In genomic region chr19:36904211-36905007, GRCm38 (mm10) we compare ENCODE assay signal across 9 mouse cellular contexts. TPM values are rescaled to one million over a fixed set of nuclear protein-coding genes. Genes with fewer than 3 reads are reported as not detected.
A peak's percentile ranks its signal among the peaks of the same experiment; 100 is the strongest.
DNase-seq lines count a peak whose midpoint lies in the region; ATAC-seq lines count a peak whose summit lies in the region.
"Had no signal": no experiment of that assay in that cellular context is flagged by ENCODE, and none has a peak within 500 bp of the region (broad histone marks: within the 10 kb centered on the region; RNA-seq: fewer than 3 reads in every experiment).

No protein-coding gene starts in this region.

- H3K9me3 ChIP-seq in embryonic facial prominence, embryonic 14.5 days (ENCODE audit: control insufficient read depth, low read length): no peaks in the 10 kb centered on the region
- no peaks in the 10 kb centered on the region for H3K9me3 ChIP-seq in hindbrain, embryonic 11.5 days (ENCODE audit: control insufficient read depth, low read length)
- no peaks in the 10 kb centered on the region for H3K9me3 ChIP-seq in midbrain, embryonic 13.5 days
- H3K9me3 ChIP-seq: G1E had no signal

- H3K4me3 ChIP-seq in embryonic facial prominence, embryonic 14.5 days (ENCODE audit: low read depth, low read length): peak overlapping the region; percentile 58
- peak overlapping the region; percentile 36 for H3K4me3 ChIP-seq in hindbrain, embryonic 11.5 days (ENCODE audit: low read depth, low read length)
- H3K4me3 ChIP-seq in midbrain, embryonic 13.5 days (replicated peaks): peak overlapping the region; percentile 48

- H3K9ac ChIP-seq in embryonic facial prominence, embryonic 14.5 days (ENCODE audit: low read depth, low read length): peak overlapping the region; percentile 72
- peak overlapping the region; percentile 48 for H3K9ac ChIP-seq in hindbrain, embryonic 11.5 days (ENCODE audit: low read depth, low read length)
- H3K9ac ChIP-seq in midbrain, embryonic 13.5 days (replicated peaks): peak overlapping the region; percentile 67

- peak; percentile 19 to 25 for DNase-seq in gastrocnemius, postnatal 4 days (ENCODE audit: low spot score in 2 of 2)
- no peak for DNase-seq in gastrocnemius, postnatal 36 days
- peak; percentile 68 for DNase-seq in adrenal gland, postnatal 10 days
- DNase-seq in embryonic facial prominence, embryonic 14.5 days (ENCODE audit: low spot score): peak; percentile 75
- DNase-seq in hindbrain, embryonic 11.5 days (ENCODE audit: low spot score): peak; percentile 88
- DNase-seq in left cerebral cortex, postnatal 4 days: peak; percentile 74

- no peaks in the 10 kb centered on the region for H3K36me3 ChIP-seq in embryonic facial prominence, embryonic 14.5 days (ENCODE audit: control insufficient read depth, insufficient read depth, low read length)
- no peaks in the 10 kb centered on the region for H3K36me3 ChIP-seq in hindbrain, embryonic 11.5 days (ENCODE audit: control insufficient read depth, insufficient read depth, low read length)
- no peaks in the 10 kb centered on the region for H3K36me3 ChIP-seq in midbrain, embryonic 13.5 days
- H3K36me3 ChIP-seq: G1E had no signal

- H3K4me1 ChIP-seq in embryonic facial prominence, embryonic 14.5 days (ENCODE audit: control insufficient read depth, insufficient read depth, low read length): 0 out of 2 replicates have a peak, but pooled peaks cover 5% of the 10 kb centered on the region
- no peaks in the 10 kb centered on the region for H3K4me1 ChIP-seq in hindbrain, embryonic 11.5 days (replicated peaks; ENCODE audit: control insufficient read depth, insufficient read depth, low read length)
- peaks cover 16% of the 10 kb centered on the region for H3K4me1 ChIP-seq in midbrain, embryonic 13.5 days (replicated peaks)

- 3% methylated on average over 39 of the region's 41 CpGs for WGBS in embryonic facial prominence, embryonic 14.5 days
- whole genome bisulfite sequencing in hindbrain, embryonic 11.5 days: 1% methylated on average over 41 of the region's 41 CpGs
- WGBS in midbrain, embryonic 13.5 days: under 1% methylated on average over 41 of the region's 41 CpGs

- no peaks in the 10 kb centered on the region for H3K27me3 ChIP-seq in embryonic facial prominence, embryonic 14.5 days (replicated peaks; ENCODE audit: control insufficient read depth, insufficient read depth, low read length)
- H3K27me3 ChIP-seq in hindbrain, embryonic 11.5 days (ENCODE audit: control insufficient read depth, insufficient read depth, low read length): 0 out of 2 replicates have a peak, but pooled peaks cover 3% of the 10 kb centered on the region
- H3K27me3 ChIP-seq in midbrain, embryonic 13.5 days: no peaks in the 10 kb centered on the region; the same call in 1 of the 2 replicates

- peak; percentile 91 for ATAC-seq in embryonic facial prominence, embryonic 14.5 days (ENCODE audit: low read depth)
- ATAC-seq in hindbrain, embryonic 11.5 days (ENCODE audit: low FRiP score): peak; percentile 94
- ATAC-seq in midbrain, embryonic 13.5 days: peak; percentile 93
- no peak for ATAC-seq in inflammation-experienced regulatory T-cells, adult 6 months

- peak overlapping the region; percentile 88 for H3K4me2 ChIP-seq in embryonic facial prominence, embryonic 14.5 days (ENCODE audit: low read depth, low read length)
- peak overlapping the region; percentile 62 for H3K4me2 ChIP-seq in hindbrain, embryonic 11.5 days (replicated peaks; ENCODE audit: low read depth, low read length)
- peak overlapping the region; percentile 72 for H3K4me2 ChIP-seq in midbrain, embryonic 13.5 days (replicated peaks)

- intact Hi-C loops in gastrocnemius, postnatal 36 days (cut with DNase I): no loop called here
- intact Hi-C loops in left cerebral cortex, postnatal 4 days (cut with DNase I): no loop called here

- H3K27ac ChIP-seq in embryonic facial prominence, embryonic 14.5 days (replicated peaks; ENCODE audit: low read depth, low read length): 0 out of 2 replicates have a peak overlapping the region, but pooled peaks have one; percentile 25
- peak overlapping the region; percentile 70 for H3K27ac ChIP-seq in hindbrain, embryonic 11.5 days (ENCODE audit: low read depth, low read length)
- H3K27ac ChIP-seq in midbrain, embryonic 13.5 days: peak overlapping the region; percentile 80

RNA-seq across cellular contexts. Expression of gene Fgfbp3, which starts 15.0 kb away (rescaled TPM):
- total RNA-seq in gastrocnemius, postnatal 4 days (2021): 1 to 10 TPM; 2.7 to 3.2 TPM
- total RNA-seq in gastrocnemius, postnatal 36 days (2021): 1 to 10 TPM; 1.2 TPM
- total RNA-seq in adrenal gland, postnatal 10 days (2021): 1 to 10 TPM; 3.3 to 4.0 TPM
- 3.3 and 4.1 TPM in 2 replicates for polyA plus RNA-seq in embryonic facial prominence, embryonic 14.5 days (2014; fragmentation: Nextera tagmentation; extraction: Ambion mirVana)
- polyA plus RNA-seq in hindbrain, embryonic 11.5 days (2014; fragmentation: Nextera tagmentation; extraction: Ambion mirVana): 28.3 and 33.0 TPM in 2 replicates
- total RNA-seq in left cerebral cortex, postnatal 4 days (2021): 10 to 100 TPM; 24.5 to 25.3 TPM
- polyA plus RNA-seq in midbrain, embryonic 13.5 days (2015; fragmentation: Nextera tagmentation; extraction: Ambion mirVana): 45.5 and 47.5 TPM in 2 replicates
- polyA plus RNA-seq in inflammation-experienced regulatory T-cells, adult 6 months (2017; shearing (Covaris generic)): under 1 TPM in 1 of 3 experiments, not detected in 2; 0.20 TPM

RNA-seq across cellular contexts. Expression of gene Btaf1, which starts 21.5 kb away (rescaled TPM):
- total RNA-seq in gastrocnemius, postnatal 4 days (2021): 10 to 100 TPM; 10.2 to 11.2 TPM
- 1 to 10 TPM; 7.3 to 7.9 TPM for total RNA-seq in gastrocnemius, postnatal 36 days (2021)
- total RNA-seq in adrenal gland, postnatal 10 days (2021): 10 to 100 TPM; 20.6 to 23.1 TPM
- 12.2 and 12.5 TPM in 2 replicates for polyA plus RNA-seq in embryonic facial prominence, embryonic 14.5 days (2014; fragmentation: Nextera tagmentation; extraction: Ambion mirVana)
- polyA plus RNA-seq in hindbrain, embryonic 11.5 days (2014; fragmentation: Nextera tagmentation; extraction: Ambion mirVana): 19.0 and 20.2 TPM in 2 replicates
- 10 to 100 TPM; 24.1 to 29.2 TPM for total RNA-seq in left cerebral cortex, postnatal 4 days (2021)
- 11.4 and 12.3 TPM in 2 replicates for polyA plus RNA-seq in midbrain, embryonic 13.5 days (2015; fragmentation: Nextera tagmentation; extraction: Ambion mirVana)
- 10 to 100 TPM in 1 of 3 experiments, 1 to 10 TPM in 2; 6.4 to 11.5 (median 9.0) TPM for polyA plus RNA-seq in inflammation-experienced regulatory T-cells, adult 6 months (2017; shearing (Covaris generic))

Comparison
In these comparisons a context has a peak if more than half of its experiments do, and no peak if none do; other contexts are left out.
1. DNase-seq: peak in gastrocnemius, postnatal 4 days (2 of 2), adrenal gland, postnatal 10 days (single experiment), embryonic facial prominence, embryonic 14.5 days (single experiment), hindbrain, embryonic 11.5 days (single experiment) and left cerebral cortex, postnatal 4 days (single experiment); none in gastrocnemius, postnatal 36 days (0 of 2).
2. H3K27ac ChIP-seq: peak in every context shown above with its lines; median percentile 80 in midbrain, embryonic 13.5 days; 70 in hindbrain, embryonic 11.5 days; 25 in embryonic facial prominence, embryonic 14.5 days.
3. RNA of gene Fgfbp3, which starts 15.0 kb away (total RNA-seq): 24.5 to 25.3 TPM in left cerebral cortex, postnatal 4 days; 3.3 to 4.0 TPM in adrenal gland, postnatal 10 days, 2.7 to 3.2 TPM in gastrocnemius, postnatal 4 days and 1.2 TPM in gastrocnemius, postnatal 36 days; every median in the first group is over 4 times any median in the second.
4. Peak in every context shown above with its lines, with median percentiles within 50 percentile points of each other: H3K4me2 ChIP-seq, H3K4me3 ChIP-seq and H3K9ac ChIP-seq.